Mouse (Mus musculus) heart, embryonic 10.5 days (tissue): ENCODE results near the gene Glt1d1. TPM values are rescaled to one million over a fixed set of nuclear protein-coding genes. Genes with fewer than 3 reads are reported as not detected.

Experiments used
- DNase-seq: peaks from one replicate; pipeline ENCODE4 v3.0.0-alpha.2; 2017; ENCODE audit warnings: low spot score
- H3K27ac ChIP-seq: fragments of 300-500 bp; sonication (generic); 2 replicates; pipeline ENCODE4 v1.5.1; 2016; ENCODE audit warnings: mild to moderate bottlenecking
- H3K27me3 ChIP-seq: fragments of 300-500 bp; sonication (generic); 2 replicates; pipeline ENCODE4 v1.6.1; 2016; ENCODE audit warnings: mild to moderate bottlenecking; ENCODE audit not compliant: poor library complexity, insufficient read depth, severe bottlenecking
- H3K36me3 ChIP-seq: fragments of 300-500 bp; sonication (generic); 2 replicates; pipeline ENCODE4 v1.6.1; 2016; ENCODE audit warnings: mild to moderate bottlenecking, moderate library complexity
- H3K4me1 ChIP-seq: fragments of 300-500 bp; sonication (generic); 2 replicates; pipeline ENCODE4 v1.6.1; 2016; ENCODE audit warnings: mild to moderate bottlenecking
- H3K4me3 ChIP-seq: fragments of 300-500 bp; sonication (generic); 2 replicates; pipeline ENCODE4 v1.5.1; 2016; ENCODE audit warnings: mild to moderate bottlenecking, moderate library complexity
- H3K9me3 ChIP-seq: fragments of 300-500 bp; sonication (generic); 2 replicates; pipeline ENCODE4 v1.6.1; 2016; ENCODE audit warnings: mild to moderate bottlenecking, moderate library complexity
- WGBS: fragments of 180-500 bp; shearing (Covaris S2); methylation state at CpG from one replicate; pipeline ENCODE4 v1.1.7; 2016; 5-methylcytosine and 5-hydroxymethylcytosine counted together
- polyA plus RNA-seq: library from polyadenylated mRNA; unstranded; fragments of >200 nt; fragmentation: Nextera tagmentation; extraction: Ambion mirVana; gene quantifications from 2 replicates; pipeline ENCODE4 v1.2.1, GENCODE M21; 2016

Gene Glt1d1
- polyA plus RNA-seq, 1 experiment from 2014 or later, result 0.11 TPM

DNA sequence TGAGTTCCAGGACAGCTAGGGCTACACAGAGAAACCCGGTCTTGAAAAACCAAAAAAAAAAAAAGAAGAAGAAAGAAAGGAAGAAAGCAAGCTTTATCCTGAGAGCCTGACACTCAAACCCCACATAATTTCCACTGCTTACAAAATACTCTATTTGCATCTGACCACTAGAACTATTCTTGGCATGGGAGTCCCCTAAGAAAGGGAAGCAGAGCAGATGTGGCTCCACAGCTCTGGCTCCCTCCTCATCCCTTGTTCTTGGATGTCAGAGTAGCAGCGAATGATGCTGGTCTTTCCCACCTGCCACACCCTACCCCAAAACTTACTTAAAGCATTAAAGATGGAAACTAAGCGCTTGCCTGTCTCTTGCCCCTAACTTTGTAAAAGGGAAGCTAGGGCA, 16.6 kb upstream of the Glt1d1 start:
- peaks cover 38% of the 10 kb centered on the region for H3K4me1 ChIP-seq
- H3K27me3 ChIP-seq, result no peaks in the 10 kb centered on the region
- WGBS, result 87% methylated on average over 3 of the region's 3 CpGs
- H3K27ac ChIP-seq, result no peak overlapping the region
- H3K9me3 ChIP-seq, result no peaks in the 10 kb centered on the region
- no peaks in the 10 kb centered on the region for H3K36me3 ChIP-seq
- DNase-seq, result no peak
- peak overlapping the region; percentile 97 for H3K4me3 ChIP-seq

GRCm38 (mm10) chr5:127616151-127616550, 15.9 kb upstream of the Glt1d1 start:
- no peak for DNase-seq
- peak overlapping the region; percentile 97 for H3K4me3 ChIP-seq
- no peaks in the 10 kb centered on the region for H3K27me3 ChIP-seq
- 19% methylated on average over 5 of the region's 5 CpGs for WGBS
- H3K36me3 ChIP-seq, result no peaks in the 10 kb centered on the region
- peaks cover 31% of the 10 kb centered on the region for H3K4me1 ChIP-seq
- H3K27ac ChIP-seq, result peak overlapping the region; percentile 95
- H3K9me3 ChIP-seq, result no peaks in the 10 kb centered on the region

- Histone ChIP-seq H3K27me3 (no peaks in the 10 kb centered on the region), H3K9me3 (no peaks in the 10 kb centered on the region), H3K4me1 (peaks cover 22% of the 10 kb centered on the region), H3K36me3 (no peaks in the 10 kb centered on the region), H3K4me3 (peak overlapping the region; percentile 97), H3K27ac (peak overlapping the region; percentile 95)
- peak; percentile 98 for DNase-seq
- WGBS, result under 1% methylated on average over 91 of the region's 91 CpGs
Measured at GRCm38 (mm10) chr5:127616884-127617635, 15.0 kb upstream of the Glt1d1 start.

GRCm38 (mm10) chr5:127618834-127619233, 13.2 kb upstream of the Glt1d1 start:
- DNase-seq, result no peak
- no peak overlapping the region for H3K27ac ChIP-seq
- no peaks in the 10 kb centered on the region for H3K36me3 ChIP-seq
- WGBS, result 70% methylated on average over 3 of the region's 3 CpGs
- no peak overlapping the region for H3K4me3 ChIP-seq
- no peaks in the 10 kb centered on the region for H3K9me3 ChIP-seq
- H3K27me3 ChIP-seq, result no peaks in the 10 kb centered on the region
- peaks cover 17% of the 10 kb centered on the region for H3K4me1 ChIP-seq

DNA sequence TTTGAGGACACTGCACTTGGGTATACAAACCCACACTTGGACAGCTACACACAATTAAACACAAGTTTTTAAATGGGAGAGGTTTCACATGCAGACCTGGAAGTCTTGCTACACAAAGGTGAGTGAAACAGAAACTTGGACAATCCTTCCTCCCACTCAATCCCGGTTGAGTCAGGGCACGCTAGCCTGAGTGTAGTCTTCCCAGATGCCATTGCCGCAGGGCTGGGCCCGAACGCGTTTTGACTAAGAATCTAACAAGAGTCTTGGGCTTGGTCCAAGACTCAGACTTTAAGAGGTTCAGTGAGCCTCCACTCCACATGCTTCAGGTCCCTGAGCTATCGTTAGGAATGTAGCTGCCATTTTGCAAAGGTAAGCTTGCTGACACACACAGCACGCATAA, 11.7 kb upstream of the Glt1d1 start:
- no peaks in the 10 kb centered on the region for H3K9me3 ChIP-seq
- H3K27me3 ChIP-seq, result no peaks in the 10 kb centered on the region
- H3K4me3 ChIP-seq, result no peak overlapping the region
- no peak for DNase-seq
- H3K27ac ChIP-seq, result no peak overlapping the region
- 79% methylated on average over 8 of the region's 8 CpGs for WGBS
- peaks cover 10% of the 10 kb centered on the region for H3K4me1 ChIP-seq
- H3K36me3 ChIP-seq, result no peaks in the 10 kb centered on the region

DNA sequence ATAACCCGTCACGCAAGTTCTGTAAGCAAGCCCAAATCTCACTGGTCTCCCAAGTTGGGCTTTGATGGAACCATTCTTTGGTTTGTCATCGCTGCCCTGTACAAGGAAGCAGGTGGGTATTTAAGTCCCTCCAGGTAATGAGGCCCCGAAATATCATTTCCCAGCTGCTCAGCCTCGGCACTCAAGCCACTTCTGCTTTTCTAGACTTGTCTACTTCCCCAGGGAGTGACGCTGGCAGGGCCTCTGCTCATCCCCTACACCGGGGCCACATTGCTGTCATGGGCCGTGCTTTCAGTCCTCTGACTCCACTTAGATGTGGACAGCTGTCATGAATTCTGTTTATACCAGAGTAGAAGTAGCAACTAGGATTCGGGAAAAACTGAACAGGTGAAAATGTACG, 11.0 kb upstream of the Glt1d1 start:
- Histone ChIP-seq H3K9me3 (no peaks in the 10 kb centered on the region), H3K27ac (no peak overlapping the region), H3K27me3 (no peaks in the 10 kb centered on the region), H3K36me3 (no peaks in the 10 kb centered on the region), H3K4me3 (no peak overlapping the region), H3K4me1 (peaks cover 3% of the 10 kb centered on the region)
- no peak for DNase-seq
- 78% methylated on average over 10 of the region's 10 CpGs for WGBS

DNA sequence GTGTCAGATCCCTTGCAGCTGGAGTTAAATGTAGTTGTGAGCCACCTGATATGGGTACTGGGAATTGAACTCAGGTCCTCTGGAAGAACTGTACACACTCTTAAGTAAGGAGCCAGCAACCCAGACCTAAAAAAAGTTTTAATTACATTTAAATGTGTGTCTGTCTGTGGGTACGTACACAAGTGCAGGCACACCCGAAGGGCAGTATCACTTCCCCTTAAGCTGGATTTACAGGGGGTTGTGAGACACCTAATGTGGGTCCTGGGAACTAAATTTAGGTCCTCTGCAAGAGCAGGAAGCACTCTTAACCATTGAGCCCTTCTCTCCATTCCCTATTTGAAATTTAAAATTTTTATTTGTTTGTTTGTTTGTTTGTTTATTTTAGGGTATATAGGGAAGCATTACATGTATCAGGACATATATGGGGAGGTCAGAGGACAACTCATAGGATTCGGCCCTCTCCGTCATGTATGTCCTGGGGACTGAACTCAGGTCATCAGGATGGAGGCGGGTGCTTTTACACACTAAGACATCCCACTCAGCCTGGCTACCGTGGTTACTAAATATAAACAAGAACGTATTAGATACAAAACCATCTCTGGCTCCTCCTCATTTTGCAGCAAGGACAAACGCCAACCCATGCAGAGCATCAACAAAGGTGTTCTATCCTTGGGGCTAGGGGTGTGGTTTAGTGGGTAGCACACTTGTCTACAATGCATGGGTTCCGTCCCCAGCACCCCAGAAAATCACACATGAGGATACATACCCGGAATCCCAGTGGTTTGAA, 7.4 kb upstream of the Glt1d1 start:
- Histone ChIP-seq H3K9me3 (no peaks in the 10 kb centered on the region), H3K4me1 (no peaks in the 10 kb centered on the region), H3K36me3 (no peaks in the 10 kb centered on the region), H3K4me3 (no peak overlapping the region), H3K27me3 (no peaks in the 10 kb centered on the region), H3K27ac (no peak overlapping the region)
- no peak for DNase-seq
- WGBS, result 80% methylated on average over 10 of the region's 10 CpGs

DNA sequence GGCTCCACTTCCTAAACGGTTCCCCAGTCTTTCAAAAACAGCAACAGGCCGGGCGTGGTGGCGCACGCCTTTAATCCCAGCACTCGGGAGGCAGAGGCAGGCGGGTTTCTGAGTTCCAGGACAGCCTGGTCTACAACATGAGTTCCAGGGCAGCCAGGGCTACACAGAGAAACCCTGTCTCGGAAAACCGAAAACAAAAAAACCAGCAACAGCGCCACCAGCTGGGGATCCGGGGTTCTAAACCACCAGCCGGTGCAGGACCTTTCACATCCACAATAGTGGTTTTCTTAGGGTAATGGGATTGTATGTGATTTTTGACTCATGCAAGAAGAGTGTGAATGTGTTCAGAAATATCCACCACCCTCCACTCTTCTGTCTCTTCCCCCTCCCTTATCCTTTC, 4.8 kb upstream of the Glt1d1 start:
- peaks cover 5% of the 10 kb centered on the region for H3K4me1 ChIP-seq
- H3K27me3 ChIP-seq, result peaks cover 11% of the 10 kb centered on the region
- no peak overlapping the region for H3K27ac ChIP-seq
- WGBS, result 79% methylated on average over 12 of the region's 12 CpGs
- no peaks in the 10 kb centered on the region for H3K36me3 ChIP-seq
- H3K9me3 ChIP-seq, result no peaks in the 10 kb centered on the region
- DNase-seq, result no peak
- H3K4me3 ChIP-seq, result no peak overlapping the region

DNA sequence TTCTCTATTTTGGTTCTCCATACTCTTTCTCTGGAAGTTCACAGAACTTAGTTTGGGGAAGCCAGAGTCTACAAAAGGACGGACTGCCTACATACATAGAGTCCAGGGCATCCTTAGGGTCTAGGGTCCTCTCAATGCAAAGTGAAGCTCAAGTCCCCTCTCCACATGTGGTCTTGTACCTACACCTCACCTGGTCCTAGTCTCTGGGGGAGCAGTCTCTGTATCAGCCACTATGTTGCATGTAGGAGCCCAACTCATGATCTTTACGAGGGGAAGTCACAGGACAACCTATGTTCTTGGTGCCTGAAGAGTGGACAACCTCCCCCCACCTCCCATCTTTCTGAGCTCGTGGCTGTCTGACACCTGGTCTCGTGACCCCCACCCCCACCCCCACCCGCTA, 391 bp upstream of the Glt1d1 start:
- H3K9me3 ChIP-seq, result no peaks in the 10 kb centered on the region
- H3K27me3 ChIP-seq, result peaks cover 26% of the 10 kb centered on the region
- H3K36me3 ChIP-seq, result no peaks in the 10 kb centered on the region
- peak overlapping the region; percentile 65 for H3K4me3 ChIP-seq
- H3K4me1 ChIP-seq, result peaks cover 11% of the 10 kb centered on the region
- 8% methylated on average over 5 of the region's 5 CpGs for WGBS
- DNase-seq, result no peak
- H3K27ac ChIP-seq, result no peak overlapping the region

GRCm38 (mm10) chr5:127633188-127633587, 1.1 kb downstream of the Glt1d1 start:
- WGBS, result 21% methylated on average over 4 of the region's 4 CpGs
- Histone ChIP-seq H3K36me3 (no peaks in the 10 kb centered on the region), H3K4me3 (peak overlapping the region; percentile 65), H3K9me3 (no peaks in the 10 kb centered on the region), H3K27ac (no peak overlapping the region), H3K4me1 (peaks cover 11% of the 10 kb centered on the region), H3K27me3 (peaks cover 26% of the 10 kb centered on the region)
- DNase-seq, result no peak

DNA sequence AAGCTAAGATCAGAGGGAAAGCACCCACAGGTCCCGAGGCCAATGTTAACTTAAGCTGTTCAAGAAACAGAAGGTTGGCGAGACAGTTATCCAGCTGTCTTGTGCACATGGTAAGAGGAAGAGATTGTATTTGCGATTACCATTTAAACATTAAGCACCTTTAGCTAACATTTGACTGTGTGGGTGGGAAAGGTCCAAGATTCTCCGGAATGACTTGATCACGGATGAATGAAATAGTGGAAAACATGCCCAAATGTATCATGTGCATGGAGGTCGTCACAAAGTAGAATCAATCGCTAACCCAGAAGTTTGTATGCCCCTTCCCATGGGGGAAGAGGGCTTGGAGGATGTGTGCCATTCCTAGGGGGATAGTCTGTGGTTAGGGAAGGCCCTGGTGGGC, 1.6 kb downstream of the Glt1d1 start:
- Histone ChIP-seq H3K9me3 (no peaks in the 10 kb centered on the region), H3K4me3 (no peak overlapping the region), H3K36me3 (no peaks in the 10 kb centered on the region), H3K27ac (no peak overlapping the region), H3K27me3 (peaks cover 26% of the 10 kb centered on the region), H3K4me1 (peaks cover 11% of the 10 kb centered on the region)
- DNase-seq, result no peak
- 86% methylated on average over 7 of the region's 7 CpGs for WGBS

DNA sequence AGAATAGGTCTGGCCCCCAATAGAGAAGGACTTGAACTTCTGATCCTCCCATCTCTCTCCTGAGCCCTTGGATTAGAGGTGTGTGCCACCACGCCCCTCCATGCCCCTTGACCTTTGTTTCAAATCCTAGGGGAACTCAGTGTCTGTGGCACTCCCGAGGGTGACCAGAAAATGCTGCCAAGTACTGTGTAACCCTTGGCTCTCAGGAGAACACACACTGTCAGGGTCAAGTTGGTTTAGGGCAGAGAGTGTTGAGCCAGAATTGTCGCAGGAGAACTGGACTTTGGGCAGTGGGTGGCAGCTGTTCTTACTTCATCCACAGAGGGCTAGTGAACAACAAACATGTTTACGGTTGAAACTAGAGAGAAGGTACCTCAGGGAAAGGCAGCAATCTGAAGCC, 5.6 kb downstream of the Glt1d1 start:
- DNase-seq, result no peak
- H3K27me3 ChIP-seq, result peaks cover 12% of the 10 kb centered on the region; the same call in 1 of the 2 replicates
- WGBS, result 74% methylated on average over 4 of the region's 4 CpGs
- no peaks in the 10 kb centered on the region for H3K36me3 ChIP-seq
- H3K4me1 ChIP-seq, result peaks cover 3% of the 10 kb centered on the region; the same call in 1 of the 2 replicates
- no peak overlapping the region for H3K27ac ChIP-seq
- 0 out of 2 replicates have a peak, but pooled peaks cover 4% of the 10 kb centered on the region for H3K9me3 ChIP-seq
- H3K4me3 ChIP-seq, result no peak overlapping the region

DNA sequence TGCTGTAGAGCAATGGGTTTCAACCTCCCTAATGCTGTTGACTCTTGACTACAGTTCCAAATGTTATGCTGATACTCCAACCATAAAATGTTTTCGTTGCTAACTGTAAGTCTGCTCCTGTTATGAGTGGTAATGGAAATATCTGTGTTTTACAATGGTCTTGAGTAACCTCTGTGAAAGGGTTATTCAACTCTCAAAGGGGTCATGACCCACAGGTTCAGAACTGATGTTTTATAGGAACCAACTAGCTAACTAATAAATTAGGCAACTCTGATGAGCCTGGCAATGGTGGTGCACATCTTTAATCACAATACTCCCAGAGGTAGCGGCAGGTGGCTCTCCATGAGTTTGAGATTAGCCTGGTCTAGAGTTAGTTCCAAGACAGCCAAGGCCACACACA, 6.1 kb downstream of the Glt1d1 start:
- 75% methylated on average over 2 of the region's 2 CpGs for WGBS
- H3K4me1 ChIP-seq, result no peaks in the 10 kb centered on the region

More for the DNA sequence above, 6.1 kb downstream of the Glt1d1 start:
- Histone ChIP-seq H3K4me3 (no peak overlapping the region), H3K9me3 (0 out of 2 replicates have a peak, but pooled peaks cover 4% of the 10 kb centered on the region), H3K27me3 (peaks cover 7% of the 10 kb centered on the region; the same call in 1 of the 2 replicates), H3K27ac (no peak overlapping the region), H3K36me3 (no peaks in the 10 kb centered on the region)
- DNase-seq, result no peak
